Mouse (Mus musculus): ENCODE data around the gene Cuedc1.
"Not testable (repeated sequence)": the region's sequence is repeated elsewhere in the genome, so short reads cannot be mapped to it uniquely, and the experiment has no call there.

GRCm38 (mm10) chr11:88195699-88196098 is 97.8 kb downstream of the Cuedc1 start:
- not testable (repeated sequence) for TF ChIP-seq POLR2A (IDR thresholded peaks at IDR 0.05; ENCODE audit: insufficient read depth, low read length); CTCF (IDR thresholded peaks at IDR 0.05; ENCODE audit: low read depth, low read length)
